Mouse (Mus musculus): Measurements from ENCODE around the gene Haus3.

- TF ChIP-seq POLR2A (IDR thresholded peaks at IDR 0.05; ENCODE audit: control insufficient read depth, low read depth, low read length) = no peak
- TF ChIP-seq CTCF (IDR thresholded peaks at IDR 0.05; ENCODE audit: control insufficient read depth, insufficient read depth, insufficient replicate concordance, low read depth, low read length) = no peak
Measured at GRCm38 (mm10) chr5:34217756-34218155, 48.4 kb upstream of the Haus3 start.
